Mouse (Mus musculus) thymus, postnatal 14 days (tissue): ENCODE measurements around the gene Atf7ip.

Experiments used
- DNase-seq: peaks from one replicate; pipeline ENCODE4 v3.0.0; 2021

The Atf7ip gene

GRCm38 (mm10) chr6:136653331-136653730, 147.4 kb downstream of the Atf7ip start:
- no peak for DNase-seq

DNA sequence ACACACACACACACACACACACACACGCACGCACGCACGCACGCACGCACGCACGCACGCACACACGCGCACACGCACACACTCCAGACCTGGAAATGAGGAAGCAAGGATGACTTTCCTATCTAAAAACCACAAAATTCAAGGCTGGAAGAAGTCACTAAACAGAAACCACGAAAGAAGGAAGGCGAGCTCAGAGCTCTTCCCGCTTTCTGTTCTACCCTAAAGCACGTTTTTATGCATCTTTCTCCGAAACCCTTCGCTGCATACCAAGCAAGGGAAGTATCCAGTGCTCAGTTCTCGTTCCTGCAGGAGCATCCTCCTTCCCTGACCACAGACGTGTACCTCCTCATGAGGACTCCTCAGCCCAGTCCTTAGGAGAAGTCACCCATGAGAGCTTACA, 148.5 kb downstream of the Atf7ip start:
- DNase-seq: no peak

DNA sequence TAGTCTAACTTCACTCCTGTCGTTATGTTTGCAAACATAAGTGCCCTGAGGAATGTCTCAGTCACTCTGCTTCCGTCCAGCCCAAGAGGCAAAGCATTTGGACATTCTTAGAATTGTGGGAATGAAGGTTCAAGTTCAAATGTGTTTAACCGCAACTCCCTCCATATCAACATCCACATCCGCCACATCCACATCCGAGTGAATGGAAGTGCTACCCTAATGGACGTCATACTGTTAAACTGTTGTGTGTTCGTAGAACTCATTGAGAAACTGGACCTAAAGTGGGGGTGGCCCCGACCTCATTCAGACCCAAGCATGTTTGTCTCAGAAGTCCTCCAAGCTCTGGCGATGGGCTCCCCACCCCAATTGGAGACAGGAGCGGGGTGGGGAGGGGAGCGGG, 149.8 kb downstream of the Atf7ip start:
- DNase-seq: no peak

- no peak for DNase-seq
These were observed 152.3 kb downstream of the Atf7ip start for GRCm38 (mm10) chr6:136658303-136658702.

- no peak for DNase-seq
These were observed 153.3 kb downstream of the Atf7ip start for GRCm38 (mm10) chr6:136659226-136659625.
